Mouse (Mus musculus): ENCODE results near the gene Ermard. TPM values are rescaled to one million over a fixed set of nuclear protein-coding genes. Genes with fewer than 3 reads are reported as not detected.
"Not testable (repeated sequence)": the region's sequence is repeated elsewhere in the genome, so short reads cannot be mapped to it uniquely, and the experiment has no call there.

The Ermard gene
- polyA plus RNA-seq (2016; fragmentation: Nextera tagmentation; extraction: Ambion mirVana): 101 and 107 TPM in 2 replicates

DNA sequence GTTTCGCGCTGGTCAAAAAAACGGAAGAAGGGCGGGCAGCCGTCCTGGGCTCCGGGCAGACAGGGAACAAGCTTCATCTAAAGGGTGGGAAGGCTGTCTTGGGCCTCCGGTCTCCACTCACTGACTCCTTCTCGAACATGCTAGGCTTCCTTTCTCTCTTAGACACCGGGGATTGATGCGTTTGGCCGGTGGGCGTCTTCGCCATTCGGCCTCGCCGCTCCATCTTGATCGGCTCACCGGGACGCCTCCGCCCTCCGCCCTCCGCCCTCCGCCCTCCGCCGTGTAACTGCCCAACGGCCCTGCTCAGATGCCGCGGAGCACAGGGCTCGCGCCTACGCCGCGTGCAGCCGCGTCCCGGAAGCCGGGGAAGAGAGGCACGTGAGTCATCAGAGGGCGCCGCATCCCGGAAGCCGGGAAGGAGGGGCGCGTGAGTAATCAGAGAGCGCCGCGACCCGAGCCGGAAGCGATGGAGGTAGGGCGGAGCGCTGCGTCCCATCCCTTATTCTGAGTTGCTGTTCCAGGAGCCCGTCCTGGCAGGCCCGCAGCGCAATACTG, at the start of gene Ermard, which contains the start of the genes Tcte3 and Gm3448:
Gene Ermard, plus strand, starts transcription at position 34 of the 555 bp plus-strand sequence.
Gene Tcte3, minus strand, starts transcription at position 314 of the 555 bp plus-strand sequence.
Gene Gm3448, minus strand, starts transcription at position 363 of the 555 bp plus-strand sequence.
- not testable (repeated sequence) for H3K4me2 ChIP-seq (replicated peaks); H3K9ac ChIP-seq; H3K27ac ChIP-seq; H3K36me3 ChIP-seq; H3K9me3 ChIP-seq; H3K27me3 ChIP-seq; H3K4me1 ChIP-seq
- 0% methylated on average over 11 of the region's 56 CpGs for WGBS
- H3K4me3 ChIP-seq: peak within 1 kb of the TSS; percentile 20; the same call in 1 of the 2 replicates
- ATAC-seq (ENCODE audit: insufficient number of reproducible peaks, insufficient read depth, low FRiP score, low TSS enrichment): peak; percentile 97

DNA sequence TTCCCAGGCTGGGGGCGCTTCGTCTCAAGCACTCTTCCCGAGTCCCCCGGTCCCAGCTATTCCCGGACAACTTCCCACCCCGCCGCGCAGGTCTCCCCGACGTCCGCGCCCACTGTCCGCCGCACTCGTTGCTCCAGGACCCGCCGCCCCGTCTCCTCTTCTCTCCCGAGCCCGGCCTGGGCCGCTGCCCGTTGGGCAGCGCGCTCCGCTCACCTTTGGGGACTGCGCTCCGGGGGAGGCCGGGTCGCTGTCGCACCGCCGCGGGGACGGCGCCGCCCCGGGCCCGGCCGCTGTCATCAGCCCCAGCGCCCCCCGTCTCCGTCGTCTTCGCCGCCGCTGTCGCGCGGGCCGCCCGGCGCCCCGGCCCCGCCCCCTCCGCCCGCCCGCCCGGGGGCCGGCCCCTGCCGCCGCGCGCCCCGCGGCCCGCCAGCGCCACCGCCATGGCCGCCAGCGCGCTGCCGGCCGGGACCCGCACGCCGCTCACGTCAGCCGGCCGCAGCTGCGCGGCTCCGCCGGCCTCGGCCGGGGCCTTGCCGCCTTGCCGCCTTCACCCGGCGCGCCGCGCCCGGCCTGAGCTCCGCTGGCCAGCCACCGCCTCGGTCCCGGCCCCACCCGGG, 48.4 kb upstream of the Ermard start:
- not testable (repeated sequence) for ATAC-seq (ENCODE audit: insufficient number of reproducible peaks, insufficient read depth, low FRiP score, low TSS enrichment); H3K4me2 ChIP-seq (replicated peaks); H3K27ac ChIP-seq; H3K4me1 ChIP-seq; H3K9ac ChIP-seq; H3K36me3 ChIP-seq; H3K4me3 ChIP-seq; H3K27me3 ChIP-seq; H3K9me3 ChIP-seq
- no CpG with 5 or more reads among the region's 98 CpGs for WGBS

DNA sequence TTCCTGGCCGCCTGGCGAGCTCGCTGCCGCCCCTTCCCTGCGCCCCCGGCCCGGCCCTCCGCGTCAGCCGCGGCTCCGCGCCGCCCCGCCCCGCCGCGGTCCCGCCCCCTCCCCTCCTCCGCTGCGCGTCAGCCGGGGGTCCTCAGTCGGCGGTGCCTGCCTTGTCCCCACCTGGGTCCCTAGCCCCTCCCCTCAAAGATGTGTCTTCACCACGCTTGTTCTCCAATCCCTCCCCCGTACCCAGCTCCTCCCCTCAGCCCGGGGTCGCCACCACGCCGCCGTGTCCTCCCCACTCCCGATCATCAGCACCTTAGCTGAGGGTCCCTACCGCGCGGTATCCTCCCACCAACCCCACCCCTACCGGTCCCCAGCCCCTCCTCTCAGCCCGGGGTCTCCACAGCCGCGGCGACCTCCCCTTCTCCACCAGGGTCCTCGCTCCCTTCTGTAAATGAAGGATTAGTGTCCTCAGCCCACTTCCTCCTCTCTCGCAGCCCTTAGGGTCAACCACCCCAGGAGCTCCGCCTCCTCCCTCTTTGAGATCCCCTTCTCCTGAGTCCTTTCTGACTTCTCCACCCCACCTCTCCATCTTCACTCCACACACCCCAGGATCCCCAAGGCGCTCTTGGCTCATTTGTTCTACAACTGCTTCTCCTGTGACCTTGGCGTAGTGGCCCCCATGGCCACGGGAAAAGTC, 47.7 kb upstream of the Ermard start:
- no CpG with 5 or more reads among the region's 47 CpGs for WGBS
- peak; percentile 89 for ATAC-seq (ENCODE audit: insufficient number of reproducible peaks, insufficient read depth, low FRiP score, low TSS enrichment)

DNA sequence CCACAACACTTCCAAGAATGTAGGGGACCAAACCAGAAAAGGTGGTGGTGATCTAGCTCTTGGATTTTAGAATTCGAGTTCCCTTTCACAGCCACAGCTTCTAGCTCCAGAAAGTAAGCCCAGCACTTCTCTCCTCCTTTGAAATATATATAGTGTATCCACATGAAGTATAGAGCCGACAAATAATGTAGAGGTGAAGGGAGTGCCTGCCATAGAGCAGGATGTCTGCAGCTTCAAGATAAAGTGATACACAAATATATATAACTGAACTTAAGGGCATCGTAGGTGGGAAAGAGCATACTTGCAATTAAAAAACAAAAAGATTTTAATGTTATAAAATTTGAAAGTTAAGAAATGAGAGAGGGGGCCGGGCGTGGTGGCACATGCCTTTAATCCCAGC, 46.9 kb upstream of the Ermard start:
- not testable (repeated sequence) for H3K27me3 ChIP-seq; H3K4me1 ChIP-seq; H3K4me2 ChIP-seq (replicated peaks); ATAC-seq (ENCODE audit: insufficient number of reproducible peaks, insufficient read depth, low FRiP score, low TSS enrichment); H3K36me3 ChIP-seq; H3K9ac ChIP-seq; H3K27ac ChIP-seq; H3K4me3 ChIP-seq; H3K9me3 ChIP-seq
- no CpG with 5 or more reads among the region's 5 CpGs for WGBS

More for the DNA sequence above, 47.7 kb upstream of the Ermard start:
- H3K9ac ChIP-seq; H3K27ac ChIP-seq; H3K4me3 ChIP-seq; H3K27me3 ChIP-seq; H3K36me3 ChIP-seq; H3K4me1 ChIP-seq; H3K4me2 ChIP-seq (replicated peaks); H3K9me3 ChIP-seq: not testable (repeated sequence)

DNA sequence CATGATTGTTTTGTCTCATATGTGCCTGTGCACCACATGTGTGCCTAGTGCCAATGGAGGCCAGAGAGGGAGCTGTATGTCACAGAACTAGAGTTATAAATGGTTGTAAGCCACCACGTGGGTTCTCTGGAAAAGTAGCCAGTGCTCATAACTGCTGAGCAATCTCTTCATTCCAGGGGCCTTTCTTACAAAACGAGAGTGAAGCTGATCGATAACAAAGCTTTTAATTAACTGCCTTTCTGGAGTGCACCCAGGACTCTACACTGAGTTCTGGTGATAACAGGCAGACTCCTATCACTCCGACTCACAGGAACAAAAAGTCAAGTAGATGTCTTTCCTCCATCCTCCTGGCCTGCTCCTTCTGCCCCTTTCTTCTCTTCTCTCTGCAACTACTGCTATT, 41.0 kb upstream of the Ermard start:
- not testable (repeated sequence) for H3K9me3 ChIP-seq; H3K4me1 ChIP-seq; H3K36me3 ChIP-seq; H3K27ac ChIP-seq; H3K4me3 ChIP-seq; H3K9ac ChIP-seq; H3K27me3 ChIP-seq; ATAC-seq (ENCODE audit: insufficient number of reproducible peaks, insufficient read depth, low FRiP score, low TSS enrichment); H3K4me2 ChIP-seq (replicated peaks)
- WGBS: no CpG with 5 or more reads among the region's 4 CpGs

DNA sequence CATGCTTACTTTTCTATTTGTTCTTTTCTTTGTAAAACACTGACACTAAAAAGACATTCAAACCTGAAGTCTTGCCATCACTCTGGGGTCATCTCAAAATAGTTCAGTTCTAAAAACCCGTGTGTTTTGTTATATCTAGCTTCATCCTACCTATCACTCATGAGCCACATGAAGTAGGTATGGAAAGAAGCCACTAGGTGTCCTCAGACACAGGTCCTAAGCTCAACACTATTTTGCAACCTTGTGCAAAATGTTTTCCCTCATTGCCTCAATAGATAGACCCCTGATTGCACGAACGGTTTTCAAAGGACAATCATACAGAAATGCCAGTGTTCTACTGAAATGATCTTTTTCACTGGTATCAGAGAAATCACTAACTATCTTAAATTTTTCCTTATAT, 31.9 kb upstream of the Ermard start:
- ATAC-seq (ENCODE audit: insufficient number of reproducible peaks, insufficient read depth, low FRiP score, low TSS enrichment); H3K4me2 ChIP-seq (replicated peaks); H3K4me1 ChIP-seq; H3K9ac ChIP-seq; H3K27ac ChIP-seq; H3K4me3 ChIP-seq; H3K9me3 ChIP-seq; H3K36me3 ChIP-seq; H3K27me3 ChIP-seq: not testable (repeated sequence)
- WGBS: no CpG with 5 or more reads among the region's 3 CpGs

DNA sequence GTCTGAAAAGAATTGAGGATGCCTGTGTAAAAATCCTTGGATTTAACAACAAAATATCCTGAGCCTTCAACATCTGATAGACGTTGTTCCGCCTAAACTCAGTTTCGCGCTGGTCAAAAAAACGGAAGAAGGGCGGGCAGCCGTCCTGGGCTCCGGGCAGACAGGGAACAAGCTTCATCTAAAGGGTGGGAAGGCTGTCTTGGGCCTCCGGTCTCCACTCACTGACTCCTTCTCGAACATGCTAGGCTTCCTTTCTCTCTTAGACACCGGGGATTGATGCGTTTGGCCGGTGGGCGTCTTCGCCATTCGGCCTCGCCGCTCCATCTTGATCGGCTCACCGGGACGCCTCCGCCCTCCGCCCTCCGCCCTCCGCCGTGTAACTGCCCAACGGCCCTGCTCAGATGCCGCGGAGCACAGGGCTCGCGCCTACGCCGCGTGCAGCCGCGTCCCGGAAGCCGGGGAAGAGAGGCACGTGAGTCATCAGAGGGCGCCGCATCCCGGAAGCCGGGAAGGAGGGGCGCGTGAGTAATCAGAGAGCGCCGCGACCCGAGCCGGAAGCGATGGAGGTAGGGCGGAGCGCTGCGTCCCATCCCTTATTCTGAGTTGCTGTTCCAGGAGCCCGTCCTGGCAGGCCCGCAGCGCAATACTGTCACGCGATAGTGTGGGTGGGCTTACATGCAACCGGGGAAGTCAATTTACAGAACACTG, 31.1 kb upstream of the Ermard start, which contains the start of gene Gm3435:
Gene Gm3435, plus strand, starts transcription at position 471 of the 708 bp plus-strand sequence.
- WGBS: no CpG with 5 or more reads among the region's 60 CpGs
- not testable (repeated sequence) for H3K27ac ChIP-seq
- peak; percentile 94 for ATAC-seq (ENCODE audit: insufficient number of reproducible peaks, insufficient read depth, low FRiP score, low TSS enrichment)

DNA sequence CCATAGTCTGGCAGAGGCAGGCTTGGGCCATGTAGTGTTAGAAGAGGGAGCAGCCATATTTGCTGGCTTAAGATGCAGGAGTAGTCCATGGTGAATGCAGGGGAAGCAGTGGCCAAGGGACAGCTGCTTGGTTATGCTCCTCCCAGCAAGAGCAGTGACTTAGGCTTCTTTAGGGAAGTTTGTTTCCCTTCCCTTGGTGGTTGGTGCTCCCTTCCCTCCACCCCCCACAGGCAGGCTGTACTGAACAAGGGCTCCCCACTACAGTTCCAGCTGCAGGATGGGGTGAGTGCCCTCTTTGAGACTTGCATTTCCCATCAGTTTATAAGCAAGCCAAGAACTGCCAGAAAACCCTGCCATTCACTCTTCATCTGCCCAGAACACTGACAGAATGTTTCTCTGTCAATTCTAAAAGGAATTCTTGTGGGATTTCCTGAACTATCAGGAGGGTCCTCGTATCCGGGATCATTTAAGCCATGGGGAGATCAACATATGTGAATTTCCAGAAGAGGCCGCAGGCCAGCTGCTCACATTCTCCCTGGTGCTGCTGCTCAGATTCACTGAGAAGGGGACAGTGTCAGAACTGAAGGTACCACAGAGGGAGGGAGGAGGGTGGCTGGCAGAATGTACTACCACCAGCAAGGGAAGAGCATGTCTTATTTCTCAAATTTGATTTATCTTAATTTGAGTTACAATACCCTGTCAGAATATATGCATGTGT, 19.3 kb upstream of the Ermard start:
- WGBS: 78% methylated on average over 3 of the region's 3 CpGs
- not testable (repeated sequence) for H3K4me2 ChIP-seq (replicated peaks); ATAC-seq (ENCODE audit: insufficient number of reproducible peaks, insufficient read depth, low FRiP score, low TSS enrichment); H3K27ac ChIP-seq; H3K4me3 ChIP-seq; H3K27me3 ChIP-seq; H3K9ac ChIP-seq; H3K36me3 ChIP-seq; H3K9me3 ChIP-seq; H3K4me1 ChIP-seq

More for the DNA sequence above, 31.1 kb upstream of the Ermard start, which contains the start of gene Gm3435:
- not testable (repeated sequence) for H3K27me3 ChIP-seq; H3K4me1 ChIP-seq; H3K4me2 ChIP-seq (replicated peaks); H3K4me3 ChIP-seq; H3K9ac ChIP-seq; H3K36me3 ChIP-seq; H3K9me3 ChIP-seq

DNA sequence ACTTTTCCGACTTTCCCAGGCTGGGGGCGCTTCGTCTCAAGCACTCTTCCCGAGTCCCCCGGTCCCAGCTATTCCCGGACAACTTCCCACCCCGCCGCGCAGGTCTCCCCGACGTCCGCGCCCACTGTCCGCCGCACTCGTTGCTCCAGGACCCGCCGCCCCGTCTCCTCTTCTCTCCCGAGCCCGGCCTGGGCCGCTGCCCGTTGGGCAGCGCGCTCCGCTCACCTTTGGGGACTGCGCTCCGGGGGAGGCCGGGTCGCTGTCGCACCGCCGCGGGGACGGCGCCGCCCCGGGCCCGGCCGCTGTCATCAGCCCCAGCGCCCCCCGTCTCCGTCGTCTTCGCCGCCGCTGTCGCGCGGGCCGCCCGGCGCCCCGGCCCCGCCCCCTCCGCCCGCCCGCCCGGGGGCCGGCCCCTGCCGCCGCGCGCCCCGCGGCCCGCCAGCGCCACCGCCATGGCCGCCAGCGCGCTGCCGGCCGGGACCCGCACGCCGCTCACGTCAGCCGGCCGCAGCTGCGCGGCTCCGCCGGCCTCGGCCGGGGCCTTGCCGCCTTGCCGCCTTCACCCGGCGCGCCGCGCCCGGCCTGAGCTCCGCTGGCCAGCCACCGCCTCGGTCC, 17.0 kb upstream of the Ermard start:
- not testable (repeated sequence) for H3K9me3 ChIP-seq; H3K4me2 ChIP-seq (replicated peaks); H3K4me3 ChIP-seq; H3K27me3 ChIP-seq; H3K9ac ChIP-seq; H3K36me3 ChIP-seq; H3K4me1 ChIP-seq; H3K27ac ChIP-seq
- ATAC-seq (ENCODE audit: insufficient number of reproducible peaks, insufficient read depth, low FRiP score, low TSS enrichment): peak; percentile 68
- WGBS: no CpG with 5 or more reads among the region's 97 CpGs

DNA sequence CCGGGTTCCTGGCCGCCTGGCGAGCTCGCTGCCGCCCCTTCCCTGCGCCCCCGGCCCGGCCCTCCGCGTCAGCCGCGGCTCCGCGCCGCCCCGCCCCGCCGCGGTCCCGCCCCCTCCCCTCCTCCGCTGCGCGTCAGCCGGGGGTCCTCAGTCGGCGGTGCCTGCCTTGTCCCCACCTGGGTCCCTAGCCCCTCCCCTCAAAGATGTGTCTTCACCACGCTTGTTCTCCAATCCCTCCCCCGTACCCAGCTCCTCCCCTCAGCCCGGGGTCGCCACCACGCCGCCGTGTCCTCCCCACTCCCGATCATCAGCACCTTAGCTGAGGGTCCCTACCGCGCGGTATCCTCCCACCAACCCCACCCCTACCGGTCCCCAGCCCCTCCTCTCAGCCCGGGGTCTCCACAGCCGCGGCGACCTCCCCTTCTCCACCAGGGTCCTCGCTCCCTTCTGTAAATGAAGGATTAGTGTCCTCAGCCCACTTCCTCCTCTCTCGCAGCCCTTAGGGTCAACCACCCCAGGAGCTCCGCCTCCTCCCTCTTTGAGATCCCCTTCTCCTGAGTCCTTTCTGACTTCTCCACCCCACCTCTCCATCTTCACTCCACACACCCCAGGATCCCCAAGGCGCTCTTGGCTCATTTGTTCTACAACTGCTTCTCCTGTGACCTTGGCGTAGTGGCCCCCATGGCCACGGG, 16.4 kb upstream of the Ermard start:
- peak; percentile 90 for ATAC-seq (ENCODE audit: insufficient number of reproducible peaks, insufficient read depth, low FRiP score, low TSS enrichment)
- not testable (repeated sequence) for H3K4me1 ChIP-seq; H3K27ac ChIP-seq; H3K9me3 ChIP-seq; H3K4me2 ChIP-seq (replicated peaks); H3K9ac ChIP-seq; H3K4me3 ChIP-seq; H3K27me3 ChIP-seq; H3K36me3 ChIP-seq
- no CpG with 5 or more reads among the region's 48 CpGs for WGBS
